8 mouse cellular contexts compared by ENCODE assay signal in the genomic region with DNA sequence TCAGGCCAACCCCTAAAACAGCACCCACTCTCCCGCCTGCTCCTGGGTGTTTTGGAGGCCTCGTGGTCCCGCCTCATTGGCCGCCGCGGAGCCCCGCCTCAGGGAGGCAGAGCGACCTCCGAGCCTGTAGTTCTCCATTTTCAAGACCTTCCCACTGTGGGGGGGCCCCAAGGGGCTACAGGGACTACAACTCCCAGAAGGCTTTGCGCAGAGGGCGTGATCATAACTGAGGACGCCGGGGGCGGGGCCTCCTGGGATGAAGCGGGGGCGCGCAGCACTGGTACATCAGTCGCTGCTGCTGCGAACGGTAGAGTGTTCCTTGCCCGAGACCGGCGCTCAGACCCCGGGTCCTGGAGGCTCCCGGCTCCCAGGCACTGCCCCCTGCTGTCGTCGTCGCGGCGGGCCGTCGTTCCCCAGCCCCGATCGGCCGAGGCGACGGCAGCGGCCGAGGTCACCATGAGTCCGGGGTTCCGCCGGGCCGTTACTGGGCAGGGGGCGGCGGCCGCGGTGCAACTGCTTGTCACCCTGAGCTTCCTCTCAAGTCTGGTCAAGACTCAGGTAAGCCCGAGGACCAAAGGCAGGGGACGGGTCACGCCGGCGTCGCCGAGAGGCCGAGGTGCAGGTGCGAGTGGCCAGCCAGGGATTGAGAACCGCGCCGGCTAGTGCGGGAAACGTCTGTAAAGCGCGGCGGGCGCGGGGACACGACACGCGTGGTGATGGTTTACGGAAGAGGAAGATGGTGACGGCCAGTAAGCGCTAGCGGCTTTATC. TPM values are rescaled to one million over a fixed set of nuclear protein-coding genes. Genes with fewer than 3 reads are reported as not detected.
DNase-seq lines count a peak whose midpoint lies in the region; ATAC-seq and TF ChIP-seq lines count a peak whose summit lies in the region.

Gene Ero1lb (plus strand): TSS at position 254 of the 770 bp plus-strand sequence.

- no peaks in the 10 kb centered on the region for H3K9me3 ChIP-seq in hindbrain, embryonic 14.5 days (ENCODE audit: control insufficient read depth, low read length)

- peak within 1 kb of the TSS; percentile 68 for H3K4me2 ChIP-seq in hindbrain, embryonic 14.5 days (replicated peaks)

- CTCF ChIA-PET in Patski (lab: Charles Lee), result interaction anchor here (1.2 to 2.5 kb wide), 2 partner anchors 15 to 24 kb away, joined by 3 to 6 read pairs; no protein-coding TSS in a partner anchor

- peak; percentile 99 for ATAC-seq in Patski
- peak; percentile 98 for ATAC-seq in hindbrain, embryonic 14.5 days (ENCODE audit: low FRiP score)

- no peaks in the 10 kb centered on the region for H3K36me3 ChIP-seq in hindbrain, embryonic 14.5 days (replicated peaks; ENCODE audit: control insufficient read depth, insufficient read depth)

- POLR2A ChIA-PET in Patski (lab: Charles Lee), result no interaction called here

- peaks cover 8% of the 10 kb centered on the region for H3K4me1 ChIP-seq in hindbrain, embryonic 14.5 days (replicated peaks; ENCODE audit: control insufficient read depth, insufficient read depth, low read length)

- peak; percentile 33 for TF ChIP-seq CTCF in Patski (IDR thresholded peaks at IDR 0.05)

- H3K27me3 ChIP-seq in Patski, result peaks cover 6% of the 10 kb centered on the region
- H3K27me3 ChIP-seq in hindbrain, embryonic 14.5 days (ENCODE audit: control insufficient read depth, insufficient read depth, low read length), result no peaks in the 10 kb centered on the region

- peak within 1 kb of the TSS; percentile 60 for H3K27ac ChIP-seq in hindbrain, embryonic 14.5 days

- WGBS in hindbrain, embryonic 14.5 days, result under 1% methylated on average over 72 of the region's 73 CpGs

- H3K9ac ChIP-seq in hindbrain, embryonic 14.5 days, result peak within 1 kb of the TSS; percentile 83

- in situ Hi-C loops in Patski (cut with MboI; ENCODE audit: low pct_unique_long_range_greater_than_20kb), result no loop called here

- peak; percentile 71 for DNase-seq in Patski (ENCODE audit: low read depth, low spot score)
- peak; percentile 100 for DNase-seq in cerebellum, postnatal 14 days
- peak; percentile 98 to 99 for DNase-seq in frontal cortex, postnatal 14 days (ENCODE audit: low spot score in 2 of 2)
- peak; percentile 99 for DNase-seq in hindbrain, embryonic 14.5 days (ENCODE audit: low spot score)
- DNase-seq in layer of hippocampus, postnatal 36 days, result peak; percentile 99
- peak; percentile 100 for DNase-seq in lung, postnatal 36 days
- DNase-seq in retina, postnatal 1 day, result peak; percentile 99
- peak; percentile 98 to 100 for DNase-seq in urinary bladder, adult 18-20 months (ENCODE audit: low spot score in 2 of 2)

- peak within 1 kb of the TSS; percentile 78 for H3K4me3 ChIP-seq in hindbrain, embryonic 14.5 days (replicated peaks; ENCODE audit: low read length)

RNA-seq across cellular contexts. Expression of gene Ero1lb, which starts in this region (rescaled TPM):
- polyA plus RNA-seq in Patski (2021), result 7.1 TPM
- 19.3 and 21.6 TPM in 2 replicates for polyA plus RNA-seq in hindbrain, embryonic 14.5 days (2014; fragmentation: Nextera tagmentation; extraction: Ambion mirVana)
- total RNA-seq in layer of hippocampus, postnatal 36 days (2021), result 10 to 100 TPM; 15.8 to 18.5 TPM

Comparison
In these comparisons a context has a peak if more than half of its experiments do, and no peak if none do; other contexts are left out.
1. Peak in every context shown above with its lines: DNase-seq, ATAC-seq, H3K4me3 ChIP-seq and H3K27ac ChIP-seq.